Mouse (Mus musculus) spleen, postnatal 36 days (tissue): ENCODE measurements around the gene Efna3.

Source experiments
- DNase-seq, 2 experiments: peaks; one replicate each; pipeline ENCODE4 v3.0.0; 2022; ENCODE audit warnings: low spot score in 2 of 2, mixed read lengths in 1 of 2

Gene Efna3

DNA sequence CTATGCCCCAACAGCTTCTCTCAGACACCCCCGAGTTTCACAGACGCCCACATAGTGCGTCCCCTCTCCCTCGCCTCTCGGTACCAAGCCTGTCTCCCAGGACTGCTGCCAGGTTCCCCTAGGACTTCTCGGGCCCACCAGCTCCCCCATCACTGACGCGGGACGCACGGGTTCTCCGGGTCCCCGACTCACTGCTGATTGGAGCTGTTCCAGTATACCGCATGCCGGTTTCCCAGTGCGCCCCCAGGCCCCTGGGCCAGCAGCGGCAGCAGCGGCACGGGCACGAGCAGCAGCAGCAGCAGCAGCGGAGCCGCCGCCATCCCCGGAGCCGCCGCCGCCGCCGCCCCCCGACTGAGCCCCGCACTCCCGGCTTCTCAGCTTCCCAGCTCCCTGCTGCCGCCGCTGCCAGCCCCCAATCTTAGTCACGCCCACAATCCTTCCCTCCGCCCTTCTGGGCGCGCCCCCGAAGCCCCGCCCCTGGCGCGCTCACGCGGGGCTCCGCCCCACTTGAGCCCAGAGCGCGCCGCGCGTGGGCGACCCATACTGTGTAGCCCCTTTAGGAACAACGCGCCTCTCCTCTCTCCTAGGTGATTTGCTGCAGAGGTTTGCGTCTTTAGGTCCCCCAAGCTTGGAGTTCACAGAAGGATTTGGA lies at the start of gene Efna3:
Gene Efna3, minus strand, starts transcription at position 452 of the 652 bp plus-strand sequence.
- peak; percentile 25 to 33 for DNase-seq

DNA sequence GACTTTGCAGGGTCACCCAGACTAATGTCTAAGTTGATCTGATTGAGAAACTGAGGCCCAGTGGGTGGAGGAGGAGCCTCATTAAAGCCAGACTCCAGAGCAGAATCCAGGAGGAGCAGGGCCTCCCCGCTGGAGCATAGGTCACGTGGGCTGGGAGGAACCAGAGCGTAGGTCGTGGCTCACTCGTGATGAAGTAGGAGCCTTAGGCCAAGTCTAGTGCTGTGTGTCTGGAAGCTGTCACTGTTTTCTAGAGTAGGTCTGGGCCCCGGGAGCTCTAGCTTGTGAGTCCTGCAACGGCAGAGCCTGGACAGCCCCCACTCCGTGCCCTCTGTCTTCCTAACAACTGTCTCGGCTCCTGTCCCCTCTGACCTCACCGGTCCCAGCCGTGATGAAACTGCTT lies 44.6 kb upstream of the Efna3 start:
- no peak for DNase-seq

DNA sequence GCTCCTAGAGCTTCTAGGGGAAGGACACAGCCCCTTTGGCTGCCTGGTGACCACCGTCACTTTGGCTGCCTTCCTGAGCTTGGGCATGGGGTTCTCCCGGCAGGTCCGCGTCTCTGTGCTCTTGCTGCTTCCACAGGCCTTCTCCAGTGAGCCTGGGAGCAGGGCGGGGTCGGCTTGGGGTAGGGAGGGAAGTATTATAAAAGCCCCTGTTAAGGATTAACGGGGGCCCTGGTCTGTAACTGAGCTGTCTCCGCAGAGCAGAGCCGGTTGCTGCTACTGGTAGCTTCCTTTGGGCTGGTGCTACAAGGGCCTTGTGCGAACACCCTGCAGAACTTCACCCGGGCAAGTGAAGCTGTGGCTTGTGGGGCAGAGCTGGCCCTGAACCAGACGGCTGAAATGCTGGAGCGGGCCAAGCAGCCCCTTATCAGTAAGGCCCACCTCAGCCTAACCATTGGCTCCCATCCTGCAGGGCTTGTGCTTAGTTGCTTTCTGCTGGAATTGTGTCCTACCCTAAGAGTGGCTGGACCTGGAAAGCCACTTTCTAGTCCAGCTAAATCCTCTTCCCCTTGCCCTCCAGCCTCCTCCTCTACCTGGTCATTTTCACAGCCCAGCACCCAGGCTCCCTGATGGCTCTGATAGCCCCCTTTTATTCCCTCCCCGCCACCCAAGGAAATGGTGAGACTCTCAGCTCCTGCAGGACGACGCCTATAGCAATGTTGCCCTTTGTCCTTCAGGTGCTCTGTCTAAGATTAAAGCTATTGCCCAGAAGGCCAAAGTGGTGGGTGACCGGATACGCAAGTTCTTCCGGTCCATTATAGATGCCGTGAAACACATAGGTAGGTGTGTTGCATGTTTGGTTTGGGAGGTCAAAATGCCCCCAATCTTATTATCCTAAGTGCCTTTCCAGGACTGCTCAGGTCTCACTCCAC lies 43.0 kb upstream of the Efna3 start:
- DNase-seq = no peak

DNA sequence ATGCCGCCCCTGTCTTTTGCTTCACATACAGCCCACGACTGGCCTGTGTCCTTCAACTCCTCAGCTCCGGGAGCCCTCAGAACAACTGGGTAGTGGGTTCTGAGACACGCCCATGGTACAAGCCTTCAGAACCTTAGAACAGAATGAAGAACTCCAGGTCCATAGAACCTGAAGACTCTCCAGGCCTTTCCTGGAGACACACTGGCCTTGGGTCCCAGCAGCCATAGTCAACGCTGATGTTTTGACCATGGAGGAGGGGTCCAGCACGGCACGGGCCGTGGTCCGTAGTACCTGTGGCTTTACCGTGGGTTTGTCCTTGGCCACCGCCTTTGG lies 42.4 kb upstream of the Efna3 start, which contains the start of gene Dcst1:
Gene Dcst1, minus strand, starts transcription at position 101 of the 333 bp plus-strand sequence.
- DNase-seq = no peak

DNA sequence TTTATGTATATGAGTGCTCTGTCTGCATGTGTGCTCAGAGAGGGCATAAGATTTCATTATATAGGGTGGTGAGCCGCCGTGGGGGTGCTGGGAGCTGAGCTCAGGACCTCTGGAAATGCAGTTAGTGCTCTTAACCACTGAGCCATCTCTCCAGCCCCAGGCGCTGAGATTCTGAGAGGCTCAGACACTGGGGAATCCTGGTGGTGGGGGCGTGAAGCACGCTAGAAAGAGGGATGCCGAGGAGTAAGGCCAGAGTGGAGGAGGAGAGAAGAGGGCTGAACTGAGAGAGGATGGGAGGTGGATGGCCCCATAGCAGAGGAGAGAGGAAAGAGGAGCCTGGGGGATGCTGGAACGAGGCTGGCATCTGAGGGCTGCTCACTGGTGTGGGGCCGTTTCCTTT lies 41.9 kb upstream of the Efna3 start:
- DNase-seq = no peak

DNA sequence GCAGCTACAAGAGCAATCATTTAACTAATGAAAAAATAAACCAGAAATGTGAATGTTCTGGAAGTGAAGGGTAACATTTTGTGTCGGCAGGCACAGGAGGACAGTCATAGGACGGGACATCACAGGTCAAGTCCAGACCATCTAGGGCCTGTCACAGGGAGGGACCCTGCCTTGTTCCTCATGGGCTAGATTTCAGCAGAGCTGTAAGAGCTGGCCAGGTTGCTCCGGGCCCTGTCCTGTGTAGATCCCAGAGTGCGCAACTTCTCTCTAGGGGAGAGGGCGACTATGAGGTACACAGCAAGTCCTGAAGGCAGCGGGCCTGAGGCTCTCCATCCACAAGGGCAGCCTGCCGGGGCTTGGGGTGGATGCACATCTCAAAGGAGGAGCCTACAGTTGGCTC lies 38.9 kb upstream of the Efna3 start, which contains the start of gene Dcst2:
Gene Dcst2, plus strand, starts transcription at position 301 of the 400 bp plus-strand sequence.
- no peak for DNase-seq

DNA sequence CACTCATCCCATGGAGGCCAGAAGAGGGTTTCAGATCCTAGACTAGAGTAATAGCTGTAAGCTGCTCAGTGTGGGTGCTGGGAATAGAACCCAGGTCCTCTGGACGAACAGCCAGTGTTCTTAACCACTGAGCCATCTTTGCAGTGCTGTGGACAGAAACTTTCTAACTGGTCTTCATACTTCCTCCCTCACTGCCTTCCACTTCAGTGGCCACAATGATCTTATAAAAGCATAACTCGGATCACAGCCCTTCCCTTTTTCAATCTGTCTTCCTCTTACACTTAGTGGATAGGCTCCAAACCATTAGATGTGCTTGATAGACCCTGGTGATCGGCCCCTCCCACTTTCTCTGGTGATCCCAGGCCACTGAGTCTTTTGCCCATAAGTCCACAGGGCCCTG lies 37.5 kb upstream of the Efna3 start:
- no peak for DNase-seq

DNA sequence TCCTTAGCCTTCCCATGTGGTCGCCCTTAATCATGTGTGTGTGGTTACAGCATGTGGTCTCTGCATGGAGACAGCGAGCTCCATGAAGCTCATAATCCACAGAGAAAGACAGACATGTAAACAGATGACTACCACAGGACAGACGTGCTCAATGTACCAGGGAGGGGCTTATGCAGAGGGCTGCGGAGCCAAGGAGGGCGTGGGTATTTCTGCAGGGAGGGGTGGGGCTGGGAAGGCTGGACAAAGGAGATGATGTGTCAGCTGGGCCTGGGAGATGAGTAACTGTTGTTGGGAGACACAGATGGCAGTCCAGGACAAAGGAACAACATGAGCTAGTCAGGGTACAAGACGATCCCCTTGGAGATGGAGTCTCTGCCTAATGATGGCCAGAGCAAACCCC lies 36.9 kb upstream of the Efna3 start:
- DNase-seq = no peak

DNA sequence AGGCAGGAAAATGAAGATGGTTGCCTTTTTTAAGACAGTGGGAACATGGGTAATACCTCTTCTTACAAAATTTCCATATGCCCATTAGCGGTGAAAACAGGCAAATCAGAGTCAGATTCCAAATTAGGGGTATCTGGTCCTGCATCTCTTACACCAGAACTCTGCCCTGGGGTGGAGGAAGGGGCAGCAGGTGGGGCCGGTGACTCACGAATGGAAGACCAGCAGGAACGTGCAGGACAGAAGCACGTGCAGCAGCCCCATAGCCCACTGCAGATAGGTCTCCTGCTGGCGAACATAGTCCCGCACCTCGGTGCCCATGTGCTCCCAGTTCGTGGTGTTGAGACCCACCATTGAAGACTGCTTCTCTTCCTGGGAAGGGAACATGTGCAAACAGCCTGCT lies 33.3 kb upstream of the Efna3 start:
- DNase-seq = no peak

DNA sequence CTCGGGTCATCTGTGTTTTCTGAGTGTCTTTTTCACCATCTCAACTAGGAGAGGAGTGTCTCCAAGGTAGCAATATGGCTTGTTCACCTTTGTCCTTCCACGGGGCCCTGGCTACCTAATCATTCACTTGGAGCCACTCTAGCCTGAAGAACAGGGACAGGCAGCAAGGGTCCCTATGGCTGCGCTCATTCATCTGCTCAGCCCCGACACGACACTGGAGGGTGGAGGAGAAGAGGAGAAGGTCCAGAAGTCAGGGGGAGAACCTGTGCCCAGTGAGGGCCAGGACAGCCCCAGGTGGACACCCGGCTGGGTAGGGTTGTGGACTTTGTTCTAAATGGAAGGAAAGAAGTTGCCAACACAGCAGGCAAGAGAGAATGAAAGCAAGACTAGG lies 32.7 kb upstream of the Efna3 start:
- DNase-seq = no peak

DNA sequence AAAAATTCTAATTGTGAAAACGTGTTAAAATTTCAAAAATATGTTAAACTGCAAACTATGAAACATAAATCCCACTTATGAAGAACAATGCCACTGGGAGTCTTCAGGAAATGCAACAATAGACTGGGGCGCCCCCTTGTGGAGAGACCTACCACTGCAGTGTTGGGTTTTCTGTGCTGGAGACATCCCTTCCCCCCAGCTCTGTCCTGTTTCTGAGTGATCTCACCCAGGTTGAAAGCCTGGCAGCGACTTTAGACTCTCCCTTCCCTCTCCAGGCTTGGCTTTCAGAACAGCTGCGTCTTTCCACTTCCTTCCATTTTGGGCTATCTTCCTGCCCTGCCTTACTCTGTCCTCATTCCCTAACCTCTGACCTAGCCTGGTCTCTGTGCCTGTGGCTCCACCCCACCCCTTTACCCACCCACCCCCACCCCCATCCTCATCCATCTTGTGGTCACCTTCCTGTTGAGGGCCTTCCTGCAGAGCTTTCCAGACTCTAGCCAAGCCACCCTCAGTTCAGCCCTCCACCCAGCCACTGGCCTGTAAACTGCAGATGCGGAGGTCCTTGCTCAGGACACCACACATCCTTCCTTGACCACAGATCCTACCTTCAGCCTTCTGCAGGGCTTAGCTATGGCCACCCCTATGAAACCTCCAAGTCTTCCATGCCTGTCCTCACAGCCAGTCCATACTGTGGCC lies 32.2 kb upstream of the Efna3 start:
- peak; percentile 58 to 61 for DNase-seq

DNA sequence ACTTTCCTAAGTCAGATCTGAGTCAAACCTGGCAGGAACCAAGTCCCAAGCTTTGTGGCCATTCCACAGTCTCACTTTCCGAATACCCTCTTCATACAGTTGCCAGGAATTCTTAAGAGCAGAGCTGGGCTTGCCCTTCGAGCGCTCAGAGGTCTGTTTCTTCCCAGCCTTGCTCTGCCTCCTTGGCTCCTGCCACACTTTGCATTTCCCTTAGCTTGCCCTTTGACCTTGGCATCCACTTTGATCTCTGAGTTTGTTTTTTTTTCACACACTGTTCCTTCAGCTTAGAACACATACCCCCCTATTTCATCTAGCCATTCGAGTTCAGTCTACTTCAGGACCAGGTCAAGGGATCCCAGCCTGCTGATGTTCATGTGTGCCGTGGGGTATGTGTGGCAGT lies 28.5 kb upstream of the Efna3 start:
- DNase-seq = no peak

DNA sequence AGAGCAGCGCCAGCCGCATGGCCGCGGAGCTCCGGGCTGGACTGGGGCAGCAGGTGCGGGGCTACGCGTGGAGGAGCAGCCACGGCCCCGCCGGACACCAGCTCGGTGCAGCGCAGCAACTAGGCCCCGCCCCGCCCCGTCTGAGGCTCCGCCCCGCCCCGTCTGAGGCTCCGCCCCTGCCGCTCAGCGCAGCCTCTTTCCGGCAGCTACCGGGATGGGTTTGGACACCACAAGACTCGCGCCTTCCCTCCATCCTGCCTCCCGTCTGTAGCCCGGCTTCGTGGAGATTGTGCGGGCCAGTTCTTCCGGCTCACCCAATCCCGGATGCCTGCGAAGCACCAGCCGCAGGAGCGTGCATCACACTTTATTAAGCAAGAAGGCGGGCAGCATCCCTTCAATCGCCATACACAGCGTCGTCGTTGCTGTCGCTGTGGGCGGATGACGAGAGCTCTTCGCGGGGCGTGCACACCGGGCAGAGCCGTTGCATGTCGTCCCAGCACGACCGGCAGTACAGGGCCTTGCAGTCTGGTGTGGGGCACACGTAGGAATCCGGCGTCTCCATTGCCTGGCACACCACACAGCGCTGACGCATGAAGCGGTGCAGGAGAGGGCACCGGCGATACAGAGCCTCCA lies 27.2 kb upstream of the Efna3 start, which contains the start of gene Adam15:
Gene Adam15, minus strand, starts transcription at position 128 of the 633 bp plus-strand sequence.
- DNase-seq = peak; percentile 79 to 81

DNA sequence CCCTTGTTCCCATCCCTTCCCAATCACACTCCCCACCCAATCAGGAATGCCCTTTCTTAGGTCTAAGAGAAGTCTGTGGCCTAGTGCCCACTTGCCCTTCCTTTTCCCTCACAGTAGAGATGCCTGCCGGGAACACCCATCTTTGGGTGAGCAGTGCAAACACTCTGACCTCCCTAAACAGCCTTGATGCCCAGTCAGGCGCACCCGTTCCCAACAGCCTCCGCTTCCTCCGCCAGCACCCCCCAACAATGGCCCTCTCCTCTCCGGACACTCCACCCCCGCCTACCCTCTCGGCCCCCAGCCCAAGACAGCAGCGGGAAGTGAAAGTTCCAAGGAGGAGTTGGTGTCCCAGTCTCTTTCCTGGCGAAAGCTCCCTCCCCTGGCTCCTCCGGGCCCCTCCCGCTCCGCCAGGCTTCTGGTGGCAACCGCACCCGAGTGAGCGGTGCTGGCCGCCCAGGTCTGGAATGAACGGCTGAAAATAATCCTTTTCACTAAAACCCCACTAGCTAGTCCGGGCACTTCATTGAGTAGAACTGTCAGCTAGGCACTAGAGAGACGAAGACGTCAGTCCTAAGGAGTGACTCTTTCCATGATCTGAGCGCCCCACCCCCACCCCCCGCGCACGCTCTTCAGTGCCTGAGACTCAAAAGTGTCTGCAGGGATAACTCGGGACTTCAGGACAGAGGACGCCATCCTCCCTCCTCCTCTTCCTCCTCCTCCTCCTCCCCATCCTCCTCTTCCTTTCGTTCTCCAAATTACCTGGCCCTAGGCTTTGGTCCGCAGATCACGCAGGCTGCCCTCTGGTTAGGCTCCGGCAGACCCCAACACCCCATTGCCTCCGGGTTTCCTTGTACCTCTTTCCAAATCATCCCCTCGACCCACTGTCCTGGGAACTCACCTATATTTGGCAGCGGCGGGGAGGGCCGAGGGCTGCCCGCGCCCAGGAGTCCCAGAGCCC lies 26.4 kb upstream of the Efna3 start:
- DNase-seq = no peak

DNA sequence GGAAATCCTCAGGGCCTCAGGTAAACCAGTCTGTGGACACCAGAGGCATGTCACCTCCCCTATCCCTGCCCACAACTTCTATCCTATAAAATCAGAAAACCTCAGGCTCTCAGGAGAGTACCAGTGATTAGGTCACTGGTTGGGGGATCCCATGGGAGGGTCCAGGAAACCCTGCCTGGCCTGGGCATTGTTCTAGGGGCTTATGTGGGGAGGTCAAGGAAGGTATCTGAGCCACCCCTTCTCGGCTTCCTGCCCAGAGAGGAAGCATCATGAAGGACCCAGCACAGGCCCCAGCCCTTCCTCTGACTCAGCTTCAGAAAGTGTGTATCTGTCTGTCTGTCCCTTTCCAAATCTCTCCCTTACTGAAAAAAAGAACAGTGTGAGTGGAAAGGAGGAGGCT lies 25.2 kb upstream of the Efna3 start:
- no peak for DNase-seq

DNA sequence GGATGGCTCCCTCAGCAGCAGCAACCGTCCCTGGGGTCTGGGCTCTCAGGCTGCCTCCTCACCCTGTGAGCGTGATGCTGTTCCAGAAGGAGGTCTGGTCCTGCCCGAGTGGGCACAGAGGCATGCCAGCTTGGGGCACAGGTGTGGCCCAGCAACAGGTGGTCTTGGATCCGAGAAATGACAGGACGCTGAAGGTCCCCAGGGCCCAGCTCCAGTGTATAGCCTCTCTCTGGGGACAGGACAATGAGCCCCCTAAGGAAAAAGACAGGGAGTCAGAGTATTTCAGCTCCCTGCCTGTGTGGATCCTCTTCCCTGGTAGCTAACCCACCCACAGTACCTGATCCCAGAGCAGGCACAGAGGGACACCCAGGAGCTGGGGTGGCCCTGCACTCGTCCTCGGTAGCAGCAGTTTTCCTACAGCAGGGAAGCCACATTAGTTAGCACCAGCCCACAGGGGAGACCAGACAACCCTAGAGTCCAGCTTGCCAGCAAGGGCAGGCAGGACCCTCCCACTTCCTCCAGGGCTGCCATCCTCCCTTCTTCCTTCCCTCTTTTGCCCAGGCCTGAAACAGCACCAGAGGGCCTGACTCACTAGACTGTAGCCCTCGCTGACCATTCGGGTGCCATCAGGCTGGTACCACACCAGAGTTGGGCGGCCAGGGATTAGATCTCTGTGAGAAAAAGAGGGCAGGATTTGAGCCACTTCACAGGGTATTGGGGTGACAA lies 24.2 kb upstream of the Efna3 start:
- DNase-seq = no peak

DNA sequence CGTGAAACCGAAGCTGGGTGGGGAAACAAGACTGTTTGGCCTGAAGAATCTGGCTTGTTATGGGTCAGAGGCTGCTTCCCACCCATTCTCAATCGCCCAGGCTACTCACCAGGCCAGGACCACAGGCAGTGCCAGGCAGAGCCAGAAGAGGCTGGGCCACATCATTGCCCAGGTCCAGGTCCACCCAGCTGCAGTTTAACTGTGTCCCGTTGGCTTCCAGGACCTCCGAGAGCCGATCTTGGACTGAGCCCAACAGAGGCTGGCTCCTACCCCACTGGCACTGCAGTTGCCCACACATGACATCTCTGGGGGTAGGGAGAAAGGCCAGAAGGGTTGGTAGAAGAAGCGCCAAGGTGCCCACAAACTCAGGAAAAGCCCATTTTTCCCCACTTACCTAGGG lies 20.5 kb upstream of the Efna3 start:
- DNase-seq = no peak

DNA sequence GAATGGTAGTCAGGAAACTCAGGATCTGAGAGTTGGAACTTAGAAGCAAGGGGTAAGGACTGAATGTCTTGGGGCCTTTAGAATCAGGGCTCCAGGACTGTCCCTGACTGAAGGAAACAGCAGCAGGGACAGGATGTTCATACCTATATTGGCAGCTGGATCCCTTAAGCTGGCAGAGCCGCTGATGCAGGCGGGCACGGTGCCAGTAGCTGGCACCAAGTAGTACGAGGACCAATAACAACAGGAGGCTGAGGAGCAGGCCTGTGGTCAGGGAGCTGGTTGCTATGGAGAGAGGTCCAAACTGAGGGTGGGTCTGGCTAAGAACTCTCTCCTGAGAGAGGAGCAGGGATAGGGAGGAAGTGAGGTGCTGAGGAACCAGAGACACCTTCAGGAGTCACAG lies 19.0 kb upstream of the Efna3 start:
- DNase-seq = no peak

DNA sequence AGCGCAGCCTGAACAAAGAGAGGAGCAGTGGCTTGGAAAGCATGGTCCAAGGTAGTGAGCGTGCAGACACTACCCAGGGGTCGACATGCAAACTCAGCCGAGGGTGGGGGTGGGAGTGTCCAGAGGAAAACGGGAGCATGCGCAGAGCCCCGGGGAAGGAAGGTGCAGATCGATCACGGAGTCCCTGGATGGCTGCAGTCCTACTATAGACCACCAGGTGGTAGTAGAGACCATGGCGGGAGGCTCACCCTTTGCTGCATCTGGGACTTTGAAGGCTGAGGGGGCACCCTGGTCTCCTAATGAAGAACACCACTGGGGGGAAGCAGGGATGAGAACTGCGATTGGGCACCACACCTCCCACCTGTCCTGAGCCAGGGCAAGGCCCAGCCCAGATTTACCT lies 17.7 kb upstream of the Efna3 start:
- peak; percentile 55 to 59 for DNase-seq

DNA sequence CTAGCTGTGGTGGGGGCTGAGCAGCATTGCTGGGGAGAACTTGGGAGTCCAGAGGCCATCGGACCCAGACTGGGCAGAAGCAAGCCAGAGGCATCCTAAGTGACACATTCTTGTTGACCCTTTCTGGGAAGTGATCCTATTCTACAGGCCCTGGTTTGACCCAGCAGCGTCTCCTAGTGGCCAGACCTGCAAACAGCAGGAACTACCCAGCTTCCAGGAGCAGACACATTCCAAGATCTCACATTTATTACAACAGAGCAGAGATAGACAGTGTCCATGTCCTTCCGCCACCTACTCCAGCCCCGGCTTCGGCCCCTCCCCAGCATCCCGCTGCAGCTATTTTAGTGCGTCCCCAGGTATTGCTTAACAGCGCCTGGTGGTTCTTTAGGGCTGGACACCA lies 16.7 kb upstream of the Efna3 start:
- peak; percentile 34 to 42 for DNase-seq
